Mouse (Mus musculus) ovary, postnatal 14 days (tissue): ENCODE measurements around the gene Fndc1.
A peak's percentile ranks its signal among the peaks of the same experiment; 100 is the strongest.

ENCODE experiments used
- DNase-seq: peaks from one replicate; pipeline ENCODE4 v3.0.0; 2022; ENCODE audit warnings: low spot score

The Fndc1 gene

GRCm38 (mm10) chr17:7826819-7827515, at the start of gene Fndc1:
Gene Fndc1 (minus strand): TSS chr17:7827302.
- DNase-seq = peak; percentile 55

- DNase-seq = no peak
Measured at GRCm38 (mm10) chr17:7876541-7876940, 49.4 kb upstream of the Fndc1 start.

- peak; percentile 45 for DNase-seq
Measured at GRCm38 (mm10) chr17:7875941-7876461, 48.9 kb upstream of the Fndc1 start.

DNA sequence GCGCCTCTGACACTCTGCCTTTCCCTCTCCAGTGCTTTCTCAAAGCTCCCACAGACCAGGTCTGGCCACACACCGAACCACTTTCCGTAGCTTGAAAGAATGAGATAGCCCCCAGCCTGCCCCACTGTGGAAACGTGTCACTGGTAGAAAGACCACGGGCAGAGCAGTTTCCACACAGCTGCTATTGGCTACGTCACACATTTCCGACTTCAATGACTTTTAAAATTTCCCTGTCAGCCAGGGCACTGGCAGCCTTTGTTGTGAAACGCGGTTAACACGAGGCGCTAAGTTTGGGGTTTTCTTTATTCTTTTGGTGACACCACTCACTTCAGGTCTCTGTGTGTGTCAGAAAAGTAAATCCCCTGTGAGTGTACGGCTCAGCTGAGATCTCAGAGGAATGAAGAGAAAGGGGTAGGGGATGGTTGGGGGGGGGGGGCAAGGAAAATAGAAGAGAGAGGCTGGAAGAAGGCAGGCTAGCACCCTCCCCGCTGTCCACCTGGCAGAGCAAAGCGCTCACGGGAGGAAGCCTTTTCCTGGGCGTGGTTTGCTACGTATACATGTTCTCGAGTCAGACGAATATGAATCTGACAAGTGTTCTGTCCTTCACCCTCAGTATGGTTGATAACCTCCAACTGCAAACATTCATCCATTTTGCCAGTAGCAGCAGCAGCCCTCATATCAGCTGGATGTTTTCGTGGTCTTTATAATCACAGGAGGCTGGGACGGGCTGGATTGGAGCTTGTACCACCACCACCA, 47.9 kb upstream of the Fndc1 start:
- DNase-seq = no peak

GRCm38 (mm10) chr17:7873382-7873781, 46.3 kb upstream of the Fndc1 start:
- DNase-seq = no peak

DNA sequence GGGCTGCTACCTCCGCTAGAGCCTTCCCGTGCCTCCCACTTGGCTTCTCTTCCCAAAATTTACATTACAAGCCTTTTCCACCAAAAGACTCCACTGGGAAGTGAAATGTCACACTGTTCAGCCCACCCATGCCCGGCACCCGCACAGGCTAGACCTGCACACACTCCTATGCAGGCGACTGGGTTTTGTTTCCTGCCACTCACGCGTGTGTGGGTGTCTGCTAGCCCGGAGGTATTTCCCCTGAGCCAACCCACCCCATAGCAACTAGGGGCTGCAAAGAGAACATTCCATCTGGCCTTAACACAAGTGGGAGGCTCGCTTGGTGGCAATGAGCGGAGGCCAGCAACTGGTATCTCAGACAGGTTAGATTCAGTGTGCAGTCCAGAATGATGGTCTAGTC, 44.7 kb upstream of the Fndc1 start:
- DNase-seq = no peak

GRCm38 (mm10) chr17:7870862-7871605, 43.9 kb upstream of the Fndc1 start:
- no peak for DNase-seq

GRCm38 (mm10) chr17:7869114-7869513, 42.0 kb upstream of the Fndc1 start:
- DNase-seq = no peak

- DNase-seq = peak; percentile 68
Measured at GRCm38 (mm10) chr17:7868631-7869030, 41.5 kb upstream of the Fndc1 start.

DNA sequence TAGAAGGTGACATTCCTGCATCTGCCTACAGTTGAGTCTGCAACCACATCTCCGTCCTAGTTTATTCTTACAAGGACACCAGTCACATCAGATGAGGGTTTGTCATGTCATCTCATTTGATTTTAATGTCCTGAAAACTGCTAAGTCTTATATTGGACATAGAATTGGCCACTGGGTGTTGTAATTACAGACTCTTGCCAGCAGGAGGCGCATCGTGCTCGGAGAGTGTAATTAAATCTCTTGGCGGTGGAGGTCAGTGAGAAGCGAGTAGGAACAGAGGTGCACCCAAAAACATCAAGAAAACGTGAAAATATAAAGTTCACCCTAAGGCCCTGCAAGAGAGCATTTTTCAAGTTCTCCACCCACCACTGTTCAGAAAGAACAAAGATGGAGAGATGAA, 37.6 kb upstream of the Fndc1 start:
- DNase-seq = no peak

DNA sequence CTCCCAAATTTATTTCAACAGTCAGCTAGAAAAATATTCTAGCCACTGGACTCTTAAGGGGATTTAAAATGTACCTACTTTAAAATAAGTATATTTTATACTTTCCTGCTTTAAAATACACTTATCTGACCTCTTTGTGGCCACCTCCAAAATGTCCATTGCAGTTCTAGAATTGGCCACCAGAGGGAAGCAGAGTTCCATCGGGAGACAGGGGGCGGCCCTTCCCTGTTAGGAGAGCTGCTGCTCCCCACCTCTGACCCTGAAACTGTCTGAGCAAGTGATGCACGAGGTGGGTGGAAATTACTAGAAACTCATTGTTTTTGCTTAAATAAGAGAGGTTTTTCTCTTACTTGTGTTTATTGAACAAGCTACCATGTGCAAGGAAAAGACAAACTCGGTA, 36.6 kb upstream of the Fndc1 start:
- peak; percentile 84 for DNase-seq

DNA sequence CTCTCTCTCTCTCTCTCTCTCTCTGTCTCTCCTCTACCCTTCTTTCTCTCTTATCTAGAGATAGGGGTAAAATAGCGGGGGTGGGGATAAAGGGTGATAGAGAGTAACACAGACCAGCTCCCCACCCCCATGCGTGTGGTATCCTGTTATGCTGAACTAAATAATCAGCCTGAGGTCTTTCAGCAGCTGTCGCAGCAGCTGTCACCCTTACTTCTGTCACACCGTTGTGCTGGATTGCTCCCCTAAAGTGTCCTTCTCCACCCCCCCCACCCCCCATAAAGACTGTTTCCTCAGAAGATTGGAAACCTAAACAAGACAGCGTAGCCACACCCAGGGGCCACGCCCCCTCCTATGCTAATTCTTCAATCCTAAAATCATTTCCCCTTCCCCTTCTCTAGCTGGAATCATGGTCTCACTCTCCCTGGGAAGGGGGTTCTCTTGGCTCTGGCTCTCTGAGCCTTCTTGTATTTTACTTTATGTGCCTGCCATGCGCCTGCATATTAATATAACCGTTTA, 33.8 kb upstream of the Fndc1 start:
- no peak for DNase-seq

DNA sequence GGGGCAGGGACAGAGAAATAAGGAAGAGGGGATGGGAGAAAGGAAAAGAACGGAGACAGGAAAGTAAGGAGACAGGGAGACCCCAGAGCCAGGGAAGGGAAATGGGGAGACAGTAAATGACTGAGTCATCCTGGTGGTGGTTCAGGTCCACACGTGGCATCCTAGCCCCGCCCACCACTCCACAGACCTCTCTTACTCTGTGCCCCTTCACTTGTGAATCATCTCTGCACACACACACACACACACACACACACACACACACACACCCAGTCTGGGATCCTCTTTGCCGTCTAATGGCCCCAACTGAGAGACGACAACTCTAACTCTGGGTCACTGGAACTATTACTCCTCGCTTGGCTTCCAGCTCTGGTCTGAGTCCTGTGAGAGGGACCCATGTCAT, 30.6 kb upstream of the Fndc1 start:
- DNase-seq = no peak

- DNase-seq = no peak
Measured at GRCm38 (mm10) chr17:7855851-7856250, 28.7 kb upstream of the Fndc1 start.

DNA sequence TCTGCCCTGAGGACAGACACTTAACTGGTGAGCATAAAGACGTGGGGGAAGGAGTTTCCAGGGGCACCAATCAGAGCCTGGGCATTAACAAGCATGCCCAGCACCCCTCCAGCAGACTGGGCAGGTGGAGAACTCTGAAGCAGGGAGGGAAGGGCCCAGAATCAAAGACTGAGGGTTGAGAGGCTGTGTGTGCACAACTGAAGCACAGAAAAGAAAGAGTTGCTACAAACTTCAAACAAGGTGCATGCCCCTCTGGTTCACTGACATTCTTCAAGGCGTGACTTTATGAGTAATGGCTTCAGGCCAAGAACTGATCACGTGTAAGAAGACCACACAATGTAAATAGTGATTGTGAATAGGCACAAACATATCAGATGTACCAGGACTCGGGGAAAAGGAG, 24.9 kb upstream of the Fndc1 start:
- DNase-seq = no peak

DNA sequence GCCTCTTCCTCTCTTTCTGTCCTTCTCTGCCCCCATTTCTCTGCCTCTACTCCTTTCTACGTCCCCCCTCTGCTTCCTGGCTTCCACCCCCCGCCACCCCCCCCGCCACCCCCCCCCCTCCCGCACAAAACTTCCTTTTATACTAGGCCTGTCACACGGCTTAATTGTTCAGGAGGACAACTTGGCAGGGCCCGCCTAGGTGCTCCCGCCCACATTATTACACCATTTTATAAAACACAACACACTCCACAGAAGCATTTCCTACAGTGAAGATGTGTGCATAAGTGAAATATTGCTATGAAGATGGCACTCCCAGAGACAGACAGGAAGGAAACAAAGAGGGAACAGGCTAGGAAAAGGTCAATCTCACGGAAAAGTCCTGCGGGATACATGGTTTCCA, 24.4 kb upstream of the Fndc1 start:
- no peak for DNase-seq

GRCm38 (mm10) chr17:7850246-7850645, 23.1 kb upstream of the Fndc1 start:
- no peak for DNase-seq

DNA sequence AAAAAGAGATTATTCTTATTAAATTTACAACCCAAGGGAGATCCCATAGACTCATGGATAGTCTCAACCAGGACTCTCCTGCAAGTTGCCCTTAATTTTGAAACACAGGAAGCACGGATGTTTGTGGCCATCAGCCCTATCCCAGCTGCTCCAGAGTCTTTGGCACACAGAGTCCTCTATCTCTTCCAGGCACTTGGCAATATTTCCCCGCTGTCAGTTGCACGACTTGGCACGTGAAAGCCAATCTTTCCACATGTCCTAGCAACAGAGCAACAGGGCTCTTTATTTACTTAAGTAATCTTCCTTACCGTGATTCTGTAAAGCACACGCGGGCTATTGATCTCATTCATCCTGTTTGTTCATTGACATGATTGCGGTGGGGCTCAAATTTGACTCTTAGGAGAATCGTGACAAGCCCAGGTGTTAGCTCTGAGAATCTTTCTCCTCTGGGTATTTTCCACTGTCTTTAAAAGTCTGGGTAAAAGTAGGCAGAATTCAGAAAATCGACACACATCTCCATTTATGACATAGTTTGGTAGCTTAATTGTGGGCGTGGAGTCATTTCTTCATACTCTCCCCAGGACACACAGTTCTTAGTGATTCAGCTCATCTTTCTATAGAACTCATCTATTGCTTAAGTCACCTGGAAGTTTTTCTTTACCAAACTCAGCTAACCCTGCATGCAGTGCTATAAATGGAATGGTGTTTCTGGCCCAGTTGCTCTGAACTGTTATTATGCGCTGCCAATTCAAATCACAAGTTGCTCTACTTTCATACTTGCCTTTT, 13.6 kb upstream of the Fndc1 start:
- DNase-seq = no peak

GRCm38 (mm10) chr17:7827586-7827985, 484 bp upstream of the Fndc1 start:
- no peak for DNase-seq

GRCm38 (mm10) chr17:7825416-7825815, 1.7 kb downstream of the Fndc1 start:
- peak; percentile 14 for DNase-seq

GRCm38 (mm10) chr17:7821553-7822186, 5.4 kb downstream of the Fndc1 start:
- peak; percentile 57 for DNase-seq
